In genomic region chr6:59500818-59501217, GRCm38 (mm10) we compare ENCODE assay signal across 10 mouse cellular contexts.
DNase-seq lines count a peak whose midpoint lies in the region; ATAC-seq lines count a peak whose summit lies in the region.
"Had no signal": no experiment of that assay in that cellular context is flagged by ENCODE, and none has a peak within 500 bp of the region (broad histone marks: within the 10 kb centered on the region; RNA-seq: fewer than 3 reads in every experiment).

No protein-coding gene starts in this region.

- DNase-seq in kidney, postnatal 14 days = peak; percentile 3
- no peak for DNase-seq in kidney, adult 8-10 months
- peak; percentile 47 for DNase-seq in CD4-positive, CD25-positive, alpha-beta regulatory T cell, adult 2 months (ENCODE audit: low read depth, low spot score)
- DNase-seq in Muller cell, postnatal 12 days (ENCODE audit: inconsistent ontology term) = peak; percentile 7
- DNase-seq in adrenal gland, postnatal 4 days (ENCODE audit: low spot score in 2 of 2) = no peak
- no peak for DNase-seq in neural tube, embryonic 10.5 days (ENCODE audit: extremely low spot score, low spot score)
- DNase-seq: adrenal gland, postnatal 10 days; gastrocnemius, postnatal 25 days had no signal

- peak; percentile 61 for ATAC-seq in inflammation-experienced regulatory T-cells, adult 6 months
- ATAC-seq: midbrain, embryonic 13.5 days had no signal

Comparison
In these comparisons a context has a peak if more than half of its experiments do, and no peak if none do; other contexts are left out.
1. DNase-seq: peak in kidney, postnatal 14 days (single experiment), CD4-positive, CD25-positive, alpha-beta regulatory T cell, adult 2 months (single experiment) and Muller cell, postnatal 12 days (single experiment); none in kidney, adult 8-10 months (0 of 2), adrenal gland, postnatal 4 days (0 of 2) and neural tube, embryonic 10.5 days (single experiment).